Mouse (Mus musculus): ENCODE results near the gene Fbxw11.
A peak's percentile ranks its signal among the peaks of the same experiment; 100 is the strongest.
"Not testable (repeated sequence)": the region's sequence is repeated elsewhere in the genome, so short reads cannot be mapped to it uniquely, and the experiment has no call there.

Fbxw11 gene

GRCm38 (mm10) chr11:32642249-32642876 lies at the start of gene Fbxw11:
Gene Fbxw11, plus strand, starts transcription at chr11:32642724.
- peak; percentile 81 for DNase-seq (ENCODE audit: low spot score)

- no peak for DNase-seq (ENCODE audit: low spot score)
Measured at GRCm38 (mm10) chr11:32593081-32593480, 49.4 kb upstream of the Fbxw11 start.

GRCm38 (mm10) chr11:32594122-32594521 lies 48.4 kb upstream of the Fbxw11 start:
- no peak for DNase-seq (ENCODE audit: low spot score)

GRCm38 (mm10) chr11:32600371-32600770 lies 42.2 kb upstream of the Fbxw11 start:
- DNase-seq (ENCODE audit: low spot score): no peak

GRCm38 (mm10) chr11:32601528-32602323 lies 40.8 kb upstream of the Fbxw11 start:
- DNase-seq (ENCODE audit: low spot score): no peak

GRCm38 (mm10) chr11:32604663-32605062 lies 37.9 kb upstream of the Fbxw11 start:
- no peak for DNase-seq (ENCODE audit: low spot score)

- no peak for DNase-seq (ENCODE audit: low spot score)
Measured at GRCm38 (mm10) chr11:32605131-32605860, 37.2 kb upstream of the Fbxw11 start.

- no peak for DNase-seq (ENCODE audit: low spot score)
Measured at GRCm38 (mm10) chr11:32605907-32606306, 36.6 kb upstream of the Fbxw11 start.

- no peak for DNase-seq (ENCODE audit: low spot score)
Measured at GRCm38 (mm10) chr11:32607319-32607718, 35.2 kb upstream of the Fbxw11 start.

- no peak for DNase-seq (ENCODE audit: low spot score)
Measured at GRCm38 (mm10) chr11:32610616-32611015, 31.9 kb upstream of the Fbxw11 start.

GRCm38 (mm10) chr11:32612304-32612703 lies 30.2 kb upstream of the Fbxw11 start:
- no peak for DNase-seq (ENCODE audit: low spot score)

- no peak for DNase-seq (ENCODE audit: low spot score)
Measured at GRCm38 (mm10) chr11:32614463-32614862, 28.1 kb upstream of the Fbxw11 start.

GRCm38 (mm10) chr11:32615561-32615960 lies 27.0 kb upstream of the Fbxw11 start:
- DNase-seq (ENCODE audit: low spot score): no peak

GRCm38 (mm10) chr11:32616091-32616490 lies 26.4 kb upstream of the Fbxw11 start:
- DNase-seq (ENCODE audit: low spot score): no peak

GRCm38 (mm10) chr11:32618036-32618435 lies 24.5 kb upstream of the Fbxw11 start:
- DNase-seq (ENCODE audit: low spot score): no peak

- not testable (repeated sequence) for DNase-seq (ENCODE audit: low spot score)
Measured at GRCm38 (mm10) chr11:32618641-32619040, 23.9 kb upstream of the Fbxw11 start.

- DNase-seq (ENCODE audit: low spot score): no peak
Measured at GRCm38 (mm10) chr11:32619257-32619816, 23.2 kb upstream of the Fbxw11 start.

GRCm38 (mm10) chr11:32619866-32620456 lies 22.6 kb upstream of the Fbxw11 start:
- no peak for DNase-seq (ENCODE audit: low spot score)

- DNase-seq (ENCODE audit: low spot score): no peak
Measured at GRCm38 (mm10) chr11:32621831-32622478, 20.6 kb upstream of the Fbxw11 start.

GRCm38 (mm10) chr11:32622479-32623190 lies 19.9 kb upstream of the Fbxw11 start:
- no peak for DNase-seq (ENCODE audit: low spot score)

- no peak for DNase-seq (ENCODE audit: low spot score)
Measured at GRCm38 (mm10) chr11:32623236-32623635, 19.3 kb upstream of the Fbxw11 start.
